Mouse (Mus musculus) thymus, postnatal 0 days (tissue): ENCODE data around the gene Slfn8. TPM values are rescaled to one million over a fixed set of nuclear protein-coding genes. Genes with fewer than 3 reads are reported as not detected.
"Not testable (repeated sequence)": the region's sequence is repeated elsewhere in the genome, so short reads cannot be mapped to it uniquely, and the experiment has no call there.

Experiments
- DNase-seq: peaks from one replicate; pipeline ENCODE4 v3.0.0-alpha.2; 2015; ENCODE audit warnings: low spot score
- microRNA-seq: library from miRNA; unstranded; fragments of <30 nt; microRNA quantifications from one replicate; pipeline ENCODE4, GENCODE M21; 2016; ENCODE audit warnings: borderline number of aligned reads
- polyA plus RNA-seq: library from polyadenylated mRNA; unstranded; fragments of >200 nt; fragmentation: Nextera tagmentation; extraction: Ambion mirVana; gene quantifications from 2 replicates; pipeline ENCODE4 v1.2.1, GENCODE M21; 2015

Gene Slfn8
- polyA plus RNA-seq, 1 experiment from 2014 or later = 7.1 TPM

GRCm38 (mm10) chr11:82991469-82992166 lies 29.0 kb downstream of the Slfn8 start, which contains the start of gene Slfn9:
Gene Slfn9, minus strand, starts transcription at chr11:82991830.
- peak; percentile 41 for DNase-seq

- DNase-seq = peak; percentile 60
These were observed 29.8 kb downstream of the Slfn8 start for GRCm38 (mm10) chr11:82990612-82991385.

- no peak for DNase-seq
These were observed 31.3 kb downstream of the Slfn8 start for GRCm38 (mm10) chr11:82989357-82989756.

GRCm38 (mm10) chr11:82987621-82988020 lies 33.0 kb downstream of the Slfn8 start:
- DNase-seq = no peak

- no peak for DNase-seq
These were observed 37.4 kb downstream of the Slfn8 start for GRCm38 (mm10) chr11:82983193-82983592.

GRCm38 (mm10) chr11:82982409-82982808 lies 38.2 kb downstream of the Slfn8 start:
- DNase-seq = not testable (repeated sequence)

- DNase-seq = no peak
These were observed 46.7 kb downstream of the Slfn8 start for GRCm38 (mm10) chr11:82973916-82974315.

- no peak for DNase-seq
These were observed 49.0 kb downstream of the Slfn8 start for GRCm38 (mm10) chr11:82971590-82971974.

GRCm38 (mm10) chr11:82970712-82971589 lies 49.7 kb downstream of the Slfn8 start:
- peak; percentile 50 for DNase-seq

GRCm38 (mm10) chr11:82962215-82962614 lies 58.4 kb downstream of the Slfn8 start:
- no peak for DNase-seq

- DNase-seq = peak; percentile 56
These were observed 58.9 kb downstream of the Slfn8 start for GRCm38 (mm10) chr11:82961743-82962142.

- peak; percentile 54 for DNase-seq
These were observed 61.0 kb downstream of the Slfn8 start for GRCm38 (mm10) chr11:82959613-82960012.

GRCm38 (mm10) chr11:82956925-82957324 lies 63.7 kb downstream of the Slfn8 start:
- no peak for DNase-seq

- peak; percentile 35 for DNase-seq
These were observed 66.0 kb downstream of the Slfn8 start for GRCm38 (mm10) chr11:82954631-82955030.

- peak; percentile 79 for DNase-seq
These were observed 67.7 kb downstream of the Slfn8 start for GRCm38 (mm10) chr11:82952612-82953542.

Small RNAs within 50 kb of the gene (microRNA-seq; reads per million reads assigned to microRNA genes)
- not detected for gene Gm27598
- not detected for gene Mir7679

Other genes starting within 250 kb of the Slfn8 start
- gene Lig3, start 239.7 kb downstream of the Slfn8 start, polyA plus RNA-seq = 19.8 and 21.5 TPM in 2 replicates
- gene Rffl, start 149.6 kb downstream of the Slfn8 start, polyA plus RNA-seq = 15.8 TPM in 2 replicates
- 19.2 and 22.4 TPM in 2 replicates for gene Rad51d, start 130.2 kb downstream of the Slfn8 start, polyA plus RNA-seq
- gene Fndc8, start 128.7 kb downstream of the Slfn8 start, polyA plus RNA-seq = 0.26 and 0.39 TPM in 2 replicates
- gene Nle1, start 112.4 kb downstream of the Slfn8 start, polyA plus RNA-seq = 36.1 and 37.6 TPM in 2 replicates
- gene Unc45b, start 110.3 kb downstream of the Slfn8 start, polyA plus RNA-seq = 1.0 and 1.7 TPM in 2 replicates
- 8.9 and 10.6 TPM in 2 replicates for gene Slfn5, start 69.5 kb downstream of the Slfn8 start, polyA plus RNA-seq
- gene Slfn9, start 29.0 kb downstream of the Slfn8 start, polyA plus RNA-seq = 5.8 and 7.7 TPM in 2 replicates
- 129 and 142 TPM in 2 replicates for gene Slfn2, start 44.3 kb upstream of the Slfn8 start, polyA plus RNA-seq
- gene Slfn1, start 96.0 kb upstream of the Slfn8 start, polyA plus RNA-seq = 3.0 and 4.1 TPM in 2 replicates
- gene Slfn4, start 154.4 kb upstream of the Slfn8 start, polyA plus RNA-seq = 0.09 and 0.51 TPM in 2 replicates
- gene Slfn3, start 170.5 kb upstream of the Slfn8 start, polyA plus RNA-seq = 6.1 and 7.3 TPM in 2 replicates